Mouse (Mus musculus) ES-CJ7 (cell line): ENCODE measurements around the gene Rpap2.

Experiments
- DNase-seq: peaks from one replicate; pipeline ENCODE4 v3.0.0; 2011; ENCODE audit warnings: low read depth, low spot score

Rpap2 gene

DNA sequence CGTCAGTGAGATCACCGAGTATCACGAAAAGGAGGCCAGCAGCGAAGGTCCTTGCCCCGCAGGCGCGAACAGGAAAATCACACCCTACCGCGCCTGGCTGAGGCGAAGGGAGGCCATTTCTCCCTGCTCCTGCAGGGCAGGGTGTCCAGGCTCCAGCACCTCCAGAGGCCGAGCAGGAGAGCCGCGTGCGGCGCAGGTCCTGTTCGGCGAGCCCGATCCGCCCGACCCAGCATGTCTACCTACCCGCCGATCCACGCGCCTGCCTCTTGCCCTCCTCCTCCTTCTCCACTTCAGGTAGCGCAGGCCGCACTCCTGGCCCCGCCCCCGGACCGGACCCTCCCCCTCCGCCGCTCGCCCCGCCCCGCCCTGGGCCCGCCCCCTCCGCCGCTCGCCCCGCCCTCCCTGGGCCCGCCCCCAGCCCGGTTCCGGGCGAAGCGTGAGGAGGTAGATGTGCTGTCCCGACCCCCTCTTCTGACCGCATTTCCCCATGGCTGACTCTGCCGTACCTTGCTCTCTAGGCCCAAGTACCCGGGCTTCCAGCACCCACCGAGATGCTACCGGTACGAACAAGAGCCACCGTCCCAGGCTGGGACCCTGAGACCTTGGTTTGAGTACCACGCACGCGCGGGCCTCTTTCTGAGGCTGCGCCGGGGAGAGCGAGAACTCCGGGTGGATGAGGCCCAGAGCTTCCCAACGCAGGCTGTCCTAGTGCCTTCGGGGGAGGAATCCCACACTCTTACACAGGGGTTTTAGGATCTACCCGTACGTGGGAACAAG, at the start of gene Rpap2, which contains the start of gene Glmn:
Gene Rpap2 (plus strand): TSS at position 73 of the 777 bp plus-strand sequence.
Gene Glmn (minus strand): TSS at position 588 of the 777 bp plus-strand sequence.
- peak; percentile 86 for DNase-seq

DNA sequence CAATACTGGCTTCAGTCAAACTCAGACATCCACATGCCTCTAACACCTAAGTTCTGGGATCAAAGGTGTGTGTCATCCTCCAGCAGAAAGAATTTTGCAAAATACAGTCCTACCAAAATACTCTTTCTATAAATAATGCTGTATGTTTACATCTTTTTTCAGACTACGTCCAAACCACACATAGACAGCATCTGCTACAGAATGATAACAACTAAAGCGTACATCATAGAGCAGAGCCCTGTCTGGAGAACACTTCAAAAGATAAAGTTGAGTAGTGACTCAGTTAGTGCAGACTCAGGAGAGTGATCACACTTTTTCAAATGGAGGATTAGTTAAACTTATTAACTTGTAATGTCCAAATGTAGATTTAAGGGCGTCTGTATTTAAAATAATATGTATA, 49.2 kb upstream of the Rpap2 start:
- no peak for DNase-seq

- no peak for DNase-seq
These were observed 48.7 kb upstream of the Rpap2 start for GRCm38 (mm10) chr5:107548444-107548843.

DNA sequence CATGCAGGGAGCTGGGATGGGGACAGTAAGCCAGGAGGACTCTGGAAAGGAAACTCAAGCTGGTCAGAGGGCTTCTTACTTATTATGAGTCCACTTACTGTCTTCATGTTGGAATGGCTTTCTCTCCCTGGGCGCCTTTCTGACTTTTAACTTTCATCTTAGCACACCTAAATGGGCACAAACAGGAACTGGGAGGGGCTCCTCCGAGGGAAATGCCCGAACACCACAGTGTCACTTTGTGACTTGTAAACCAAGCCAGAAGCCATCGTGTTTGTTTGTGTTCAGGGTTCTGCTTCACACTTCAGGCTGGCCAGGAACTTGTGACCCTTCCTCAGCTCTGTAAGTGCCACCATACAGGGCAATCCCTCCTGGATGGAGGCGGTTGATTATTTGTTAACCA, 42.8 kb upstream of the Rpap2 start:
- DNase-seq, result no peak

GRCm38 (mm10) chr5:107556969-107557368, 40.2 kb upstream of the Rpap2 start:
- DNase-seq, result no peak

- no peak for DNase-seq
These were observed 28.0 kb upstream of the Rpap2 start for GRCm38 (mm10) chr5:107569148-107569547.

DNA sequence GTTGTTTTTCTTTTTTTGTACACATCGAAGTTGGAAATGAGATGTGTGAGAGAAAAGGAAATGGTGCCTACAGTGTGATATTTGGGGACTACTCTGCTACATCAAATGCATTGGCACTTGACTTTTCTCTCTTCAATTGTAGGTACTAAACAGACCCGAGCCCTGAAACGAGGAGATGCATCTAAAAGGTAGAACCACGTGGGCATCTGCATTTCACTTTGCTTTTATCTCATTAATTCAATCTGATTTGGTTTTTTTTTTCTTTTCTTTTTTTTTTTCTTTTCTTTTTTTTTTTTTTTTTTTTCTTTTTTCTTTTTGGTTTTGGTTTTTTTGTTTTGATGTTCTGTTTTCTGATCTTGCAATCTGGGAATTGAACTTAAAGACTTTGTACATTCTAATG, 1.2 kb downstream of the Rpap2 start:
- no peak for DNase-seq

- DNase-seq, result peak; percentile 50
These were observed 14.1 kb downstream of the Rpap2 start for GRCm38 (mm10) chr5:107611224-107611623.

GRCm38 (mm10) chr5:107617986-107618385, 20.8 kb downstream of the Rpap2 start:
- DNase-seq, result no peak

GRCm38 (mm10) chr5:107621327-107621726, 24.2 kb downstream of the Rpap2 start:
- no peak for DNase-seq

DNA sequence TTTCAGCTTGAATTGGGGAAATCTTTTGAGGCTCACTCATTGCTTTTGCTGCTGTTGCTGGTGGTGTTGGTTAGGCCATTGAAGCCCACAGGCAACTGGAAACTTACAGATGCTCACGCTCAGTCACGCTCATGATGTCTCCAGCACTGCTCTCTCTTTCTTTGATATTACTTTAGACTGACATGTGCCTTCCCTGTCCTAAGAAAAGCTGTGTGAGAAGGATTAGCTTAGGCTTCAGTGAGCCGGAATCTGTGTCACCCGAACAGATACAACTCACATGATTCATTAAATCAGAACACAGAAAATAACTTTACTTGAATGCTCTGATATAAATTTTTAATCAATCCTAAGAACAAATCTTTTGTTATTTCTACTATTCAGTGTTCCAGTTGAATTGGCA, 36.5 kb downstream of the Rpap2 start:
- no peak for DNase-seq

GRCm38 (mm10) chr5:107637106-107637505, 39.9 kb downstream of the Rpap2 start:
- DNase-seq, result no peak

GRCm38 (mm10) chr5:107638366-107638765, 41.2 kb downstream of the Rpap2 start:
- DNase-seq, result no peak

DNA sequence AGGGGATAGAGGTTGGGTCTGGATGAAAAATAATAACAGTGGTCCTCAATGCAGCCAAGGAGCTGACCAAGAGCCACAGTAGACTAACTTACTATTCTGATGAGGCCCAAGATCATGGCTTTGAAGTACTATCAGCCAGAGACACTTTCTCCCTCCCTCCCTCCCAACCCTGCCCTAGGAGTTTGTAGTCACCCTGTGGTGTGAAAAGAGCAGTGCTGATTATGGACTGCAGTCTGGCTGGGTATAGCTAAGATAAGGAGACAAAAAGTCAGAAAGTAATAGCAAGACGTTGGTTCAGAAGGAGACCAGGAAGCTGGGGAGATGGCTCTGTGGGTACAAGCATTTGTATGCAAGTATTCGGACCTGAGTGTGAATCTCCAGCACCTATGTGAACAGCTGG, 47.4 kb downstream of the Rpap2 start:
- DNase-seq, result no peak

DNA sequence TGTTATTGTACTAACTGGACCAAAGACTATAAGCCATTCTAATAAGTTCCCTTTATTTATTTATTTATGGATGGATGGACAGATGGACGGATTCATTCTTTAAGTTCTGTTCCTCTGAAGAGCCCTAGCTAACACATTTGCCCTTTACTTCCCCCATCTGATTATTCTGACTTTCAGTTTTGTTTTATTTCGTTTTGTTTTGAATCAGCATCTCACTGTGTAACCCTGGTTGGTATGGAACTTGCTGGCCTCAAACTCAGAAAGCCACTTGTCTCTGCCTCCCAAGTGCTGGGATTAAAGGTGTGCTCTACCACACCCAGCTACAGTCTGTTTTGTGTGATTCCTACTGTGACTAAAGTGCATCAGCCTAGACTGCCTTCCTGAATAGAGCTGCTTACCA, 48.8 kb downstream of the Rpap2 start:
- no peak for DNase-seq

- no peak for DNase-seq
These were observed 50.4 kb downstream of the Rpap2 start for GRCm38 (mm10) chr5:107647580-107647979.

- no peak for DNase-seq
These were observed 51.5 kb downstream of the Rpap2 start for GRCm38 (mm10) chr5:107648552-107649125.

- DNase-seq, result no peak
These were observed 52.5 kb downstream of the Rpap2 start for GRCm38 (mm10) chr5:107649680-107650079.

DNA sequence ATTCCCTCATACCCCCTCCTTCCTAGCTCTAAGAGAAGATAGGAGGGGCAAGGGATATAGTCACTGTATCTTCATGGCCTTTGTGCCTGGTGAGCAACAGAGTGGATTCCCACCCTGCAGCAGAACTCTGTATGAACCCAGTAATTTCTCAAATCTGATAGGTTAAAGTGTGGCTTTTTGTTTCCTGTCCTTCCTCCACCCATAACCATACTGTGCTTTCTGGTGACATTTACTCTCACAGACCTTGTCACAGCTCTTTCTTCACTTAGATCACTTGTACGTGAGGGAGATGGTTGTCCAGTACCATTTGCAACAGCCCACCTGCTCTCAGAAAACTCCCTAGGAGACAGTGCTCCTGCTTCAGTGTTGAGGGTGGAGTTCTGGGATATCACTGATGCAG, 53.3 kb downstream of the Rpap2 start:
- no peak for DNase-seq

DNA sequence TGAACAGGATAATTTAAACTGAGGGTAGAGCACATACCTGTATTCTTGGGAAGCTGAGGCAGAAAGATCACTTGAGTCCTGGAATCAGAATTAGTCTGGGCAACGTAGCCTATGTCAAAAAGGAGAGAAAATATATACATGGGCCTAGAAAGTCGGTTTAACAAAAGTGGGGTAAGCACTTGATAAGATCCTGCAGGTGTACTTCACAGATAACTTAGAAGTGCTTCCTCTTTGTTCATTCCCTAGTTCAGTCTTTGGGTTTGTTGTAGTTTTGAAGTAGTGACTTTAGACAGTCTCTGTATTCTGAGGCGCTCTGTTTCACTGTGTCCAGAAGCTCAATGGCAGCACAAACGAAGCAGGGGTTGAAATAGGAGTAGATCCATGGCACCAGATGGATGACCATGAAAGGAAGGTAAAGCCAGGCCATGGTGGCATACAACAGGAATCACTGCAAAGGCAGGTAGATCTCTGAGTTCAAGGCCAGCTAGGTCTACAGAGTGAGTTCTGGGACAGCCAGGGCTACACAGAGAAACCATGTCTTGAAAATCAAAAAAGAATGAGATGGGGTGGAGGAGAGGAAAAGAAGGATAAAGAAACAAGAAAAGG, 55.0 kb downstream of the Rpap2 start:
- no peak for DNase-seq

- no peak for DNase-seq
These were observed 81.2 kb downstream of the Rpap2 start for GRCm38 (mm10) chr5:107678392-107678791.

DNA sequence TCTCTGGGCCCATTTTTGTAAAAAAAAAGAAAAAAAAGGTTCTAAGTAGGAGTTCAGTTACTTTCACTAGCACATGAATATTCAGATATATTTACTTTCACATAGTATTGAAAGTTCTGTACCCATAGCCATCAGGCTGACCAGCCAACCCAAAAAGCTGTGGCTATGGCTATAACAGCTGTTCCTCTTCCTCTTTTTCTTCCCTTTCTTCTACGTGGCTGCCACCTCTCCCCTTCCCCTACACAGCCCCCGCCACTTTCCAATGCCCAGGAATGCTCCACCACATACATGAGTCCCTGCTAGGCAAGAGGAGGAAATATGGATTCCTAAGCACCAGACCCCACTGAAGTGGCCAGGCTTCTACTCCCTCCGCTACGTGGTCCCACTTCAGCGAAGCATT, 84.1 kb downstream of the Rpap2 start:
- DNase-seq, result no peak

GRCm38 (mm10) chr5:107684380-107684779, 87.2 kb downstream of the Rpap2 start:
- DNase-seq, result peak; percentile 11
